Mouse (Mus musculus): ENCODE data around the gene Nudt1.

The Nudt1 gene

DNA sequence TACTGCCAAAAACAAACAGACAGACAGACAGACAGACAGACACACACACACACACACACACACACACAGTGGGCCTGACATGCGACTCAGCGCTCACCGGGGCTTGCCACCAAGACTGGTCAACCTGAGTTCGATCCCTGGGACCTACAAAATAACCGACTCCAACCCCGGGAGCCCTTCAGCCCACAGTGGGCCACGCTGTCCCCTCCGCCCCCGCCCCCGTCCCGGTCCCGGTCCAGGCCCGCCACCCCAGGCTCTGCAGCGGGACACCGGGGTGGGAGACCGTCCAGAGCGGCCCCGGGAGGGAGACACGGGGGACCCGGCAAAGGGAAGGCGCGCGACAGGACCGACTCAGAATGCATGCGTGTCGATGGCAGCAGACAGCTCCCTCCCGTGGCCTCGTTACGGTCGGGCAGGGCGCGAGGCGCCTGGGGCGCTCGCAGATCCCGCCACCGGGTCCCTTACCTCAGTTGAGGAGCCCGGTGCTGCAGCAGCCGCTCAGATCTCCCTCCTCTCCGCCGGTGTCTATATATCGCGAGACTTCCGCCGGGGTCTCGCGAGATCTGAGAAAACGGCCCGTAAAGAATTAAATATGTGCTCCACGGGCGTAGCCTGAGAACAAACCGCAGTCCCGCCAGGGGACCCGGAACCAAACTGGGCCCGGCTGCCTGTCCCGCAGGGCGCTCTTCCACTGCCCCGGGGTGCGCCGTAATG, at the start of gene Nudt1, which contains the start of gene Mad1l1:
Nudt1 (plus strand) TSS at position 615 of the 714 bp plus-strand sequence.
Mad1l1 (minus strand) TSS at position 511 of the 714 bp plus-strand sequence.
- ATAC-seq (ENCODE audit: insufficient number of reproducible peaks, low FRiP score, low TSS enrichment), result peak; percentile 85

DNA sequence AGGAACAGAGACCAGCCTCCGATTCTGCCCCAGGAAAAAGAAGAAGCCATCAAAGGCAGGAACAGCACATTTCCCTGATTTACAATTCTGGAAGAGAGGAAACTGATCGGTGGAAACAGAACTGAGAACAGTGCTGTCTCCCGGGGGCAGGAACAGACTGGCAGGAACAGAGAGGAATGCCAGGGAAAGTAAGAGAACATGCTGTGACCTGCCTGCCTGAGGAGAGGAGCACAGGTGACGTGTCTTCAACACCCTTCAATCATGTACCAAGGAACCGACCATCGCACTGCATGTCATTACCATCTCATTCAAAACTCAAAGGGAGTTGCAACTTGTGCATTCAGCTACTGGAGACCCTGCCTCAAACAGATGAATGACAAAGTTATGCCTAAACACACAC, 44.7 kb upstream of the Nudt1 start:
- no peak for ATAC-seq (ENCODE audit: insufficient number of reproducible peaks, low FRiP score, low TSS enrichment)

DNA sequence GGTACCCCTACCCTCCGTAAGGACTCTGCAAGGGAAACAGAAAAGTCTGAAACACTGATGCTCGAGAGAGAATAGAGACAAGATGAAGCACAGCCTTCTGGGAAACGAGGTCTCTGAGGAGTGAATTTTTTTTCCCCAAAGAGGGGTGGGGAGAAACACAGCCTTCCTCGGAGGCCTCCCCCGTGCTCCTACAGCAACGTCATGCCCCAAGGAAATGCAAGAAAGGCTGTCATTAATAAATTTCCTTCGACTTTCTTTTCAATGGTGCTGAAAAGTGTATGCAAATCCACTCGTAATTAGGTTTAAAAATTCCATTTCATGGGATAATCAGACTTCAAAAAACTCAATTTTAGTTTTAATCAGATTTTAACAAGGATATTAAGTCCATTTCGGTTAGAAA, 41.3 kb upstream of the Nudt1 start:
- no peak for ATAC-seq (ENCODE audit: insufficient number of reproducible peaks, low FRiP score, low TSS enrichment)

DNA sequence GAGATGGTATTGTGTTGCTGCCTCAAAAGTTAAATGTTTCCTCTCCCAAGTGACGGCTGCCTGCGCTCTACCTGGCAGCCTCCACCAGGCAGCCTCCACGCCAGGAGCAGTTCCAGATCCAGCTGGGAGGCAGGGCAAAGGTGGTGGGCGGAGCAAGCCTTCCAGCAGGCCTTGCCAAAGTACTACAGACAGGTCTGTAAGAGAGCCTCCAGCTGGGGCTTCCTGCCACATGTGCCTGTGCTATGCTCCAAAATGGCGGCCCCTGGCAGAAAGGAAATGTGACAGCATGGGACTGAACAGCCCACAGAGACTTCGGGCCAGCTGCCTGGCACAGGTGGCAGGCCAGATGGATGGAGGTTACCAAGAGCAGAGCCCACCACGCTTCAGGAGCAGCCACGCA, 39.1 kb upstream of the Nudt1 start:
- peak; percentile 45; the same call in 1 of the 2 replicates for ATAC-seq (ENCODE audit: insufficient number of reproducible peaks, low FRiP score, low TSS enrichment)

DNA sequence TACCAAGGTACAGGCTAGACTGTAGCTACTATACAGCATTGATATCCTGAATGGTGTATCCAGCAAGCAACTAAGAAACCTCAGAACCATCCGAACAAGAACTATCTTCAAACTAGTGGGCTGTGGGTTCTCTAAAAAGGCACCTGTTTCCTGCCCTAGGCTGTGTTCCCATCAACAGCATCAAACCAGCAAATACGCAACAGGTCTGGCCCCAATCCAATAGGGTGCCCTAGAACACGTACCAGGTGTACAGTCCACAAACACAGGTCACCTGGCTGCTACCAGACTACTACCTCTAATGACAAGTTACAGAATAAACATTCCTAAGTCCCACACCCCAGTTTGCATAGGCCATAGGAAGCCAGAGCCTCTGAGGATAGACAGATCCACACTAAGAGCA, 38.6 kb upstream of the Nudt1 start:
- ATAC-seq (ENCODE audit: insufficient number of reproducible peaks, low FRiP score, low TSS enrichment), result no peak

DNA sequence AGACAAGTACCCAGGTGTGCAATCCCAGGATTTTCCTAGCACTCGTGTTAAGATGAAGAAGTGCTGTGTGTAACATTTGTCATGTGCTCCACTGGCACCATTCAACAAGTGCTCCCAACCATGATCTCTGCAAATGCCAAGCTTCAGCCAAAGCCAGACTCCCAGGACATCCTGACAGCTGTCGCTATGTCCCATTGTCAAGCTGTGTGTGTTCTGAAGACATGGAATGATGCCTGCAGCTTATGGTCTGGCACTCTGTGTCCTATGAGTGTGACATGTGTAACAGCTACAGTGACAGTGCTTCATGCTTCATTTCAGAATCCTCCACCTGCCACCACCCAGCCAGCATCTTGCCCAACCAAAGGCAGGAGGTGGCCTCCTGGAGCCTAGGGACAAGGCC, 37.4 kb upstream of the Nudt1 start:
- no peak for ATAC-seq (ENCODE audit: insufficient number of reproducible peaks, low FRiP score, low TSS enrichment)

DNA sequence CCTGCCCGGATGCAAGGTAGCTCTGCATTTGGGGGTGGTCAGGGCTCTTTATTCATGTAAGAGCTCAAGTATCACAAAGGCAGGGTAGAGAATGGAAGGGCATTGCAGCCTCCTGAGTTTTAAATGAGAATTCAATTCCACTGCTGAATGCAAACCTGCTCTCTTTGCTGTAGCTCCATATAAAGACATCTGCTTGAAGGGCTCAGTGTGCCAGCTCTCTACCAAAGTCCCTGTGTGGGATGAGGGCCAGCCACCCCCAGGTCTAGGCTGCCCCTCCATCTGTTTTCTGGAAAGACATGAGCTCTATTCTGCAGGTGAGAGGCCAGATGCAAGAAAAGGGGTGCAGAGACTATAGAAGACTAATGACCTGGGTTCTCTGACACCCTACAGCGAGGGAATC, 36.7 kb upstream of the Nudt1 start:
- ATAC-seq (ENCODE audit: insufficient number of reproducible peaks, low FRiP score, low TSS enrichment), result no peak

DNA sequence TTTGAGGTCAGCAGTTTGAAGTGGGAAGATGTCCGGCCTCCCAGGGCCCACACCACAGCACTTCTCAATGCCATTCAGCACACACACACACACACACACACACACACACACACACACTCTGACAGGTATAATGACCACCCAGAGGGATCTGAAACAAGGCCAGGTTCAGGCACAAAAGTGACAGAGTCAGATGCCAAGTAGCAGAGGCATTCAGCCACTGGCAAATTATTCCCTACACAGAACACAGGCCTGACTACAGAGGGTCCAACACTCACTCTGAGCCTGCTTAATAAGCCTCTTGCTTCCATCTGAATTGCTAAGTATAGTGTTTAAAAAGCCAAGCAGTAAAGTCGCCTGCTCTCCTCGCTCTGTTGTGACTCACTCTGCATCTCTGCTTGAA, 33.2 kb upstream of the Nudt1 start:
- no peak for ATAC-seq (ENCODE audit: insufficient number of reproducible peaks, low FRiP score, low TSS enrichment)

DNA sequence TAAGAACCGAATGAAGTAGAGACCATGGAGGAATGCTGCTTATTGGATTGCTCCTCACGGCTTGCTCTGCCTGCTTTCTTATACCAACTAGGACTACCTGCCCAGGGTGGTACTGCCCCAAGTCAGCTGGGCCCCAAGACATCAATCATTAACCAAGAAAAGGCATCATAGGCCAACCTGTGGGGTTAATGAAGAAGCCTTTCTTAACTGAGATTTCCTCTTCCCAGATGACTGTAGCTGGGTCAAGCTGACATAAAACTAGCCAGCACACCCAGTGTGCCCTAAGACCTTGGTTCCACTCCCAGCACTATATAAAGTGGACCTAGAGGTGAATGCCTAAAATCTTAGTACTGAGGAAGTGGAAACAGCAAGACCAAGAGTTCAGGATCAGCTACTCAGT, 32.3 kb upstream of the Nudt1 start:
- ATAC-seq (ENCODE audit: insufficient number of reproducible peaks, low FRiP score, low TSS enrichment), result no peak

DNA sequence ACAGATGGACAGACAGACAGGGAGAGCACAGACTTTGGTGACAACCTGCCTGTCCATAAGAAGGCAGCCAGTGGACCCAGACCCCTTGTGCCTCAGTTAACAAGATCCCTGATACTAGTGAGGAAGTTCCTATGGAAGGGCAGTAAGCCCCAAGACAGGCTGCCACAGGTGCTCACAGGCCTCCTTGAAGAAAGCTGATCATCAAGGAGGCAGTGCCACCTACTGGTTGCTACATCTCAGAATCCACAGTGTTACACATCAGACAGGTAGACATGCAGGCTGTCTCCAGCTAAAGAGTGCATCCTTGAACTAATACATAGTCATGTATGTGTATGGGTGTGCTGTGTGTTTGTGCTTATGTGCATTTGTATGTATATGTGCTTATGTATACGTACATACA, 29.3 kb upstream of the Nudt1 start:
- no peak; the same call in 1 of the 2 replicates for ATAC-seq (ENCODE audit: insufficient number of reproducible peaks, low FRiP score, low TSS enrichment)

DNA sequence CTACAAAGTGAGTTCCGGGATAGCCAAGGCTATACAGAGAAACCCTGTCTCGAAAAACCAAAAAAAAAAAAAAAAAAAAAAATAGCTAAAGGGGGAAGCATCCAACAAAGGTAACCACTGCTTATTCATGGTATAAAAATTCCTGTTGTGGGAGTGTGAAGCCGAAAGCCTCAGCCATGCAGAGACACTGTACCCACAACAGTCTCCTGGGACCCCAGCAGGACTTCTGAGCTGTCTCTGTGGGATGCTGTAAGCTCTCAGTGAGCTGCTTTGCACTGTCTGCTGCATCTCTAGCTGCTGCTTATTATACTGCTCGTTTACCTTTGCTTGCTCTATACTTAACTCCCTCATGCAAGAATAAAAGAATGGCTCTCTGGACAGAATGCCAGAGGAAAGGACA, 23.2 kb upstream of the Nudt1 start:
- no peak for ATAC-seq (ENCODE audit: insufficient number of reproducible peaks, low FRiP score, low TSS enrichment)

DNA sequence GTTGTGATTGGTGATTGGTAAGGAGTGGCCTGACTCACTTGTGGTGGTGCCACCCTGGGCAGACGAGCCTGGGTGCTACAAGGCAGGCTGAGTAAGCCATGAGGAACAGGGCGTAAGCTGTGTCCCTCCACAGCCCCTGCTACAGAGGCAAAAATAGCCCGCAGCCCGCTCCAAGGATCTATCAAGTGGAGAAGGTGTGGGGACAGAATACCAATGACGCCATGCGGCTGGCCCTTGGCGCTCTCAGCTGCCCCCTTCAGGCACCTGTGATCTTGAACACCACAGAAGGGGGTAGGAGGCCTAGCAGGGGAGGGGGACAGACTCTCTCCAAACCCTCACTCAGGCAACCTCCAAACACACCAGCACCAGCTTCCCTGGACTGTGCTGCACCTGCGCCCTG, 15.4 kb upstream of the Nudt1 start:
- no peak for ATAC-seq (ENCODE audit: insufficient number of reproducible peaks, low FRiP score, low TSS enrichment)

DNA sequence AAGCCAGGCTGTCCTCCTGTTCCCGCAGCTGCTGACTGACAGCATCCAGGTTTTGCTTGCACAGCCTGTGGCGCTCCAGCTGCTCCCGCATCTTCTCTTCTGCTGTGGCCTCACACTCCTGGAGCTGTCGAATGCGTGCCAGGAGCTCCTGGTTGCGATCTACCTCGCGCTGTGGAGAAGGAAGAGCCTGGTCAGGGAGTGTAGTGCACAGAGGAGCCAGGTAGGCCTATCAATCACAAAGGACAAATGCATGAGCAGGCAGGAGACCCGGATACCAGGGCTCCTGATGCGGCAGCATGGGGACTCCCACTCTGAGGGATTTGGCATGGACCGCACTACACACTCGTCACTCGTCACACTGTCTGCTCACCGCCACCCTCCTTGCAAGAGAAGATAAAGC, 13.9 kb upstream of the Nudt1 start:
- no peak for ATAC-seq (ENCODE audit: insufficient number of reproducible peaks, low FRiP score, low TSS enrichment)

DNA sequence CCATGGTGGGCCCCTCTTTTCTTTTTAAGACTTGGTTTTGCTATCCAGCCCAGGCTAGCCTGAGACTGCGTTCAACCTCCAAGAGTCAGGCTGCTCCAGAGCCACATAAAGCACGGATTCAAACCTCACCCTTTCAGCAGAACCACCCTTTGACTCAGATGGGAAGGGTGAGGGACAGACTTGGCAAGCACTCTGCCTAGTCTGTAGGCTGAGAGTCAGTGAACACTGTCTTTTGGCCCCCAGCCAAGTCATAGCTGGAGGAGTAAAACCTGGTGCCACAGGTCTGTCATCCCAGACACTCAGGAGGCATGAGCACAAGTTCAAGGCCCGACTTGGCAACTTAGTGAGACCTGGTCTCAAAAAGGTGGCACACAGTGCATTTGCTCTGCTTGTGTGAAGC, 4.7 kb upstream of the Nudt1 start:
- ATAC-seq (ENCODE audit: insufficient number of reproducible peaks, low FRiP score, low TSS enrichment), result no peak

DNA sequence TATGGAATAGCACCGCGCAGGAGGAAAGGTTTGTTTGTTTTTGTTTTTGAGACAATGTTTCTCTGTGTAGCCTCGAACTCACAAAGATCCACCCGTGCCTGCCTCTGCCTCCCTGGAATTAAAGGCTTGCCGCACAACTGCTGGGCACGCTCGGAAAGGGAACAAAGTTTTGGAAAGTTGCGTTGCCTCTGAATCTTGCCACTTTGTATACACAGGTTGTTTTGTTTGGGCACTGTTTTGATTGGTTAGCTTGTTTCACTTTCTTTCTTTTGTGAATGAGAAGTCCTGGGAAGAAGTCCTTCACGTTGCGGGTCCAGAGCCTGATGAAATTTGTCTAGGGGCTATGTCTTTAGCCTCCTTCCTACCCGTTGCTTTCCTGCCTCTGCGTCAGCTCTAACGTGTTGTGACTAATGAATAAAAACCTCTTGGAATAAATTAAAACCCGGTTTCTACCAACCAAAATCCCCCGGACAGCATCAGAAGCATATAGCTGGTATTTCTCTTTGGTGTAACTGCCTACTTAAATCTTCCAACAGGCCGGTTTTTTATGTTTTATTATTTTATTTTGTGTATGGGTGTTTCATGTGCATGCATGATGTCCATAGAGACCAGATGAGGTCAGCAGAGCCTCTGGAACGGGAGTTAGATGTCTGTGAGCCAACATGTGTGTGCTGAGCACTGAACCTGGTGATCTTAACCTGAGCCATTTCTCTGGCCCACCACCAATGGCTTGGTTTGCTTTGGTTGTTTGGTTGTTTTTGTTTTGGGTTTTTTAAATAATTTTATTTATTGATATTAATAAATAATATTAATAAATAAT, 510 bp downstream of the Nudt1 start:
- ATAC-seq (ENCODE audit: insufficient number of reproducible peaks, low FRiP score, low TSS enrichment), result no peak

DNA sequence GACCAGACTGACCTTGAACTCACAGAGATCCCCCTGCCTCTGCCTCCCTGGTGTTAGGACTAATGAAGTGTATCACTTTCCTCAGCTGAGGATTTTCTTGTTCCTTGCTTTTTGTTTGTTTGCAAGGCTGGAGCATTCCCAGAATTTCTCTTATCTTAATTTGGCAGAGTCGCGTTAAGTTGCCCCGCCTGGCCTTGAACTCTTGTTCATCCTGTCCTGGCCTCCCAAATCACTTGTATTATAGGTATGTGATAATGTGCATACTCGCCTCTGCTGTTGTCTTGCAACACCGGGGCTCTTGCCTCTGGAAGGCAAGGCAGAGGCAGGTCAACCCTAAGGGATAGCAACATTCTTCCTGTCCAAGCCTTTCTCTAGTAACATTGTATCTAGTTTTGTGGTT, 2.6 kb downstream of the Nudt1 start:
- ATAC-seq (ENCODE audit: insufficient number of reproducible peaks, low FRiP score, low TSS enrichment), result no peak

DNA sequence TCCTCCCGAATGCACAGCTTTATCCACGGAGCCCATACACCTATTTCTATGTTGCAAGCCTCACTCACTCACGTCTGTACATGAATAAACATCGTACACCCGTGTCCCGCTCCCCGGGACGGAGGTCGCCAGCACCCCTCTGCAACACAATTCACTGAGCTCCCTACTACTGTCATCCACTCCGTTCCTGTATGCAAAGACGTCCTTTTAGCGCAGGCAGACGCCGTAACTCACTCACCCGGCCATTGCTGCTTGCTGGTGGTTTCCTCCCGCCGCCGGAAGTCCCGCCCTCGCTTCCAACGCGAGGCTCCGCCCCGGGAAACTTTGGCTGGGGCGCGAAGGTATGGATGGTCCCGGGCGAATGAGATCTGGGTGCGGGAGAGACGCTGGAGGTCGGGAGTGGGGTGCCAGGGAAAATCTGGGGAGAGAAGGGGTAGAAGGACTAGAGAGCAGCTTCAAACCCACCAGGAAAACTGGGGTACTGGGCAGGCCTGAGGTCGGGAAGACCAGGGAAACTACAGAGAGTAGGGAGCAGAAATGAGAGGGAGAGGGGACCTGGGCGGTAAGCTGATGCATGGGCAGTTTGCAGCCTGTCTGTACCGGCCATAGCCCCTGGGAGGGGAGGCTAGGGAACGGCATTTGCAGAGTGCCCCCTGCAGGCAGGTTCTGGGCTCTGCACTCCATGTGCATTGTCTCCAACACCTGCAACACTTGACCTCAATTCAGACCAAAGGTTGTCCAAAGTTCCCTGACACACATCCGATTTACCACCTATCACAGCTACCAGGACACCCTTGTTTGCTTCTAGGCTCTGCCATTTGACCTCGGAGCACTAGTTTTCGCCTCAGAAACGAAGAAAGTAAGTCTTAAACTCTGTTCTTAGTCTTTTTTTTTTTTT, 10.4 kb downstream of the Nudt1 start, which contains the start of gene Mrm2:
Mrm2 (minus strand) TSS at position 284 of the 898 bp plus-strand sequence.
- ATAC-seq (ENCODE audit: insufficient number of reproducible peaks, low FRiP score, low TSS enrichment), result peak; percentile 74; the same call in 1 of the 2 replicates

DNA sequence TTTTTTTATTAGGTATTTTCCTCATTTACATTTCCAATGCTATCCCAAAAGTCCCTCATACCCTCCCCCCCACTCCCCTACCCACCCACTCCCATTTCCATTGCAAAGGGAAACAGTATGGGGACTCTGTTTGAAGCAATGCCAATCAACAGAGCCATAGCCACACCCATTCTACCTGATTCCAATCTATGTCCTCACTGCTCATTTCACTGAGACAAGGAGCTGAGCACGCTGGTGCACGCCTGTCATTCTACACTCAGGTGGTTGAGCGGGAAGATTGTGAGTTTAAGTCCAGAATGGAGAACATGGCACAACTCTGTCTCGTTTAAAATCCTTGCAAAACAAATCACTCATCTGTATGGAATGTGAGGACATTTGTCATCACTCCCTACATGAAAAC, 11.1 kb downstream of the Nudt1 start:
- no peak for ATAC-seq (ENCODE audit: insufficient number of reproducible peaks, low FRiP score, low TSS enrichment)

DNA sequence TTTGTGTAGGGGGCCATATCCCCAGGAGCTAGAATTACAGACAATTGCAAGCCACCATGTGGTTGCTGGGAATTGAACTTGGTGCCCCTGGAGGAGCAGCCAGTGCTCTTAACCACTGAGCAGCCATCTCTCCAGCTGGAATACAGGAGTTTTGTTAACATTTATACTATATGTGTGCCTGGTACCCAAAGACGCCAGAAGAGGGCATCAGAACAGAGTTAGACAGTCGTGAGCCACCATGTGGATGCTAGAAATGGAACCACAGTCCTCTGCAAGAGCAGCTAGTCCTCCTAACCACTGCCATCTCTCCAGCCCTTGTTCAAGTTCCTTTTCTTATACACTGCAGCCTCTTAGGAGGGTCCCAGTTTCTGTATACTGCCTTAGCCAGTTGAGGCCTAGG, 12.2 kb downstream of the Nudt1 start:
- no peak for ATAC-seq (ENCODE audit: insufficient number of reproducible peaks, low FRiP score, low TSS enrichment)

DNA sequence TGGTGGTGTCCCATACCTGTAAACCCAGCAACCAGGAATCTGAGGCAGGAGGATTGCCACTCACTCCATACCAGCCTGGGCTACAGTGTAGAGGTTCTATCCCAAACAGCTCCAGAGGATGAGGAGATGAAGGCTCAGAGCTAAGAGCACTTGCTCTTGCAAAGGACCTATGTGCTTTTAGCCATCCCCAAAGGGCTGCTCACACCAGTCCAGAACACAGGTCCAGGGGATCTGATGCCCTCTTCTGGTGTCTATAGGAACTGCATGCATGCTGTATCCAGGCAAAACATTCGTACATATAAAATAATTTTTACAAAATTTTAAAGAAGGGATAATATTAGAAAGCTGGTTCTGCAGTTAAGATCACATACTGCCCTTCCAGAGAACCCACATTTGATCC, 15.2 kb downstream of the Nudt1 start:
- ATAC-seq (ENCODE audit: insufficient number of reproducible peaks, low FRiP score, low TSS enrichment), result no peak

DNA sequence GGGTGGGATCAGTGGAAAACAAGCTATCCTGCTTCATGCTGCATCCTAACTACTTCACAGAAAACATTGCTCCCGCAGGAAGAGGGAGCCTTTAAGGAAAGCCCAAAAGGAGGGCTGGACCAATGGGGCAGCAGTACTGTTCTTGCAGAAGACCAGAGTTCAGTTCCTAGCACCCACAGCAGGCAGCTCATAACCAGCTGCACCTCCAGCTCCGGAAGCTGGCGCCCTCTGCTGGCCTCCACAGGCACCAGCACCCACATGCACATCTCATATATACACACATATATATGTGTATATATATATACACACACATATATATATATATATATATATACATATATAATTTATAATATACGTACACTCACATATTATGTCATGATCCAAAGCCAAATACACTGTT, 17.3 kb downstream of the Nudt1 start:
- ATAC-seq (ENCODE audit: insufficient number of reproducible peaks, low FRiP score, low TSS enrichment), result no peak

Data from cerebellum, adult (tissue).